Mouse (Mus musculus): ENCODE results near the gene Gid4. TPM values are rescaled to one million over a fixed set of nuclear protein-coding genes. Genes with fewer than 3 reads are reported as not detected.
A peak's percentile ranks its signal among the peaks of the same experiment; 100 is the strongest.

Gene Gid4
- total RNA-seq (2017), result 36.5 and 41.0 TPM in 2 replicates

- peak; percentile 93 for ATAC-seq (replicated peaks; ENCODE audit: low read depth, poor library complexity, severe bottlenecking)
Measured at GRCm38 (mm10) chr11:60416963-60417716, at the start of gene Gid4. Gene Gid4 (plus strand): TSS chr11:60417145.

GRCm38 (mm10) chr11:60367256-60367655 is 49.7 kb upstream of the Gid4 start:
- no peak for ATAC-seq (replicated peaks; ENCODE audit: low read depth, poor library complexity, severe bottlenecking)

GRCm38 (mm10) chr11:60368909-60369308 is 48.0 kb upstream of the Gid4 start:
- ATAC-seq (replicated peaks; ENCODE audit: low read depth, poor library complexity, severe bottlenecking), result no peak

- ATAC-seq (replicated peaks; ENCODE audit: low read depth, poor library complexity, severe bottlenecking), result no peak
Measured at GRCm38 (mm10) chr11:60369448-60369847, 47.5 kb upstream of the Gid4 start.

- no peak for ATAC-seq (replicated peaks; ENCODE audit: low read depth, poor library complexity, severe bottlenecking)
Measured at GRCm38 (mm10) chr11:60370431-60370830, 46.5 kb upstream of the Gid4 start.

GRCm38 (mm10) chr11:60374481-60374880 is 42.5 kb upstream of the Gid4 start:
- ATAC-seq (replicated peaks; ENCODE audit: low read depth, poor library complexity, severe bottlenecking), result no peak

GRCm38 (mm10) chr11:60383518-60383917 is 33.4 kb upstream of the Gid4 start:
- ATAC-seq (replicated peaks; ENCODE audit: low read depth, poor library complexity, severe bottlenecking), result no peak

- ATAC-seq (replicated peaks; ENCODE audit: low read depth, poor library complexity, severe bottlenecking), result no peak
Measured at GRCm38 (mm10) chr11:60384762-60385421, 32.1 kb upstream of the Gid4 start.

- no peak for ATAC-seq (replicated peaks; ENCODE audit: low read depth, poor library complexity, severe bottlenecking)
Measured at GRCm38 (mm10) chr11:60385946-60386345, 31.0 kb upstream of the Gid4 start.

- ATAC-seq (replicated peaks; ENCODE audit: low read depth, poor library complexity, severe bottlenecking), result no peak
Measured at GRCm38 (mm10) chr11:60387944-60388343, 29.0 kb upstream of the Gid4 start.

- ATAC-seq (replicated peaks; ENCODE audit: low read depth, poor library complexity, severe bottlenecking), result no peak
Measured at GRCm38 (mm10) chr11:60391346-60391745, 25.6 kb upstream of the Gid4 start.

- no peak for ATAC-seq (replicated peaks; ENCODE audit: low read depth, poor library complexity, severe bottlenecking)
Measured at GRCm38 (mm10) chr11:60396546-60396945, 20.4 kb upstream of the Gid4 start.

- ATAC-seq (replicated peaks; ENCODE audit: low read depth, poor library complexity, severe bottlenecking), result no peak
Measured at GRCm38 (mm10) chr11:60397172-60397571, 19.8 kb upstream of the Gid4 start.

GRCm38 (mm10) chr11:60406606-60407005 is 10.3 kb upstream of the Gid4 start:
- no peak for ATAC-seq (replicated peaks; ENCODE audit: low read depth, poor library complexity, severe bottlenecking)

- peak; percentile 29; the same call in 1 of the 2 replicates for ATAC-seq (replicated peaks; ENCODE audit: low read depth, poor library complexity, severe bottlenecking)
Measured at GRCm38 (mm10) chr11:60412173-60412572, 4.8 kb upstream of the Gid4 start.

- ATAC-seq (replicated peaks; ENCODE audit: low read depth, poor library complexity, severe bottlenecking), result no peak
Measured at GRCm38 (mm10) chr11:60412921-60413320, 4.0 kb upstream of the Gid4 start.

- ATAC-seq (replicated peaks; ENCODE audit: low read depth, poor library complexity, severe bottlenecking), result peak; percentile 1; the same call in 1 of the 2 replicates
Measured at GRCm38 (mm10) chr11:60416590-60416962, 369 bp upstream of the Gid4 start.

GRCm38 (mm10) chr11:60417717-60418472 is 950 bp downstream of the Gid4 start, which contains the start of gene Atpaf2:
Gene Atpaf2 (minus strand): TSS chr11:60418457.
- ATAC-seq (replicated peaks; ENCODE audit: low read depth, poor library complexity, severe bottlenecking), result peak; percentile 3; the same call in 1 of the 2 replicates

- no peak for ATAC-seq (replicated peaks; ENCODE audit: low read depth, poor library complexity, severe bottlenecking)
Measured at GRCm38 (mm10) chr11:60418473-60418803, 1.5 kb downstream of the Gid4 start.

- ATAC-seq (replicated peaks; ENCODE audit: low read depth, poor library complexity, severe bottlenecking), result no peak
Measured at GRCm38 (mm10) chr11:60422046-60422668, 5.2 kb downstream of the Gid4 start.
